Comparison of ENCODE assay signal across 20 mouse cellular contexts in the genomic region with DNA sequence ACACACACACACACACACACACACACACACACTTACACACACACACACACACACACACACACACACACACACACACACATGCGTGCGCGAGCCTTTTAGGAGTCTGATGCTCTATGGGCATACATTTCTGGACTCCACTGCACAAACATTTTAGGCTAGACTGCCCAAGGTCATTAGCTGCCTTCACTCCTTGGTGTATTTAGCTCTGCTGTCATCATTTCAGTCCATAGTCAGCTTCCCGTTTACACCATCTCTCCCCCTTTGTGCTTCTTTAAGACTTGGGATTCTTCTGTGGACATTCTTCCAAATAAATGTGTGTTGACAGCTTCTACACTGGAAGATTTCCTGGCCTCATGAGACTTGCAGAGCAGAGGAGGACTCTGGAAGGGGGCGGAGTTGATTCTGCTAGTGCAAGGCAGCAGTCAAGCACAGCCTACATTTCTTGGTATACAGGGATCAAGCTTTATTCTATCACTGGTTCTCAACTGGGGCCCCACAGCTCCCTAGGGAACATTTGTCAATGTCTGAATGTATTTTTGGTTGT. TPM values are rescaled to one million over a fixed set of nuclear protein-coding genes. Genes with fewer than 3 reads are reported as not detected.
DNase-seq lines count a peak whose midpoint lies in the region; ATAC-seq and TF ChIP-seq lines count a peak whose summit lies in the region.
"Had no signal": no experiment of that assay in that cellular context is flagged by ENCODE, and none has a peak within 500 bp of the region (broad histone marks: within the 10 kb centered on the region; RNA-seq: fewer than 3 reads in every experiment).

No protein-coding gene starts in this region.

- intact Hi-C loops in heart, postnatal 25 days (cut with DNase I): no loop called here

- no peak overlapping the region for H3K4me2 ChIP-seq in liver, embryonic 11.5 days
- H3K4me2 ChIP-seq: heart, embryonic 15.5 days; limb, embryonic 12.5 days; liver, embryonic 15.5 days had no signal

- no peak overlapping the region for H3K4me3 ChIP-seq in liver, adult 2 months (ENCODE audit: insufficient read depth, low read depth, low read length)
- H3K4me3 ChIP-seq in liver, embryonic 11.5 days (ENCODE audit: low read depth, low read length): no peak overlapping the region
- H3K4me3 ChIP-seq in midbrain, embryonic 10.5 days: no peak overlapping the region
- H3K4me3 ChIP-seq: erythroblast, embryonic 14.5 days; heart, embryonic 15.5 days; limb, embryonic 12.5 days; liver, embryonic 15.5 days; megakaryocyte, embryonic 14.5 days had no signal

- no peak overlapping the region for H3K9ac ChIP-seq in liver, adult 2 months (ENCODE audit: low read depth, low read length)
- no peak overlapping the region for H3K9ac ChIP-seq in liver, embryonic 11.5 days (ENCODE audit: low read depth, low read length)
- H3K9ac ChIP-seq: heart, embryonic 15.5 days; limb, embryonic 12.5 days; liver, embryonic 15.5 days had no signal

- ATAC-seq in liver, embryonic 11.5 days (replicated peaks; ENCODE audit: low FRiP score): no peak
- ATAC-seq: forebrain, embryonic 14.5 days; hindbrain, postnatal 0 days had no signal

- DNase-seq in embryo, embryonic 10.5 days (ENCODE audit: low spot score): peak; percentile 32
- no peak for DNase-seq in embryo, embryonic 10 days (ENCODE audit: low spot score)
- DNase-seq in heart, postnatal 4 days: peak; percentile 5
- no peak for DNase-seq in heart, postnatal 25 days (ENCODE audit: low spot score)
- DNase-seq in liver, adult 2 months (ENCODE audit: extremely low read depth, low read depth, low spot score): peak; percentile 2
- DNase-seq in liver, embryonic 11.5 days (ENCODE audit: low spot score): no peak
- DNase-seq in retina, postnatal 1 day: peak; percentile 12
- no peak for DNase-seq in midbrain, embryonic 10.5 days (ENCODE audit: low spot score)
- DNase-seq: cerebellum, adult 9-10 months; gastrocnemius, postnatal 36 days; kidney, adult 9 months had no signal

- H3K36me3 ChIP-seq in liver, adult 2 months (ENCODE audit: control insufficient read depth, insufficient read depth, low read length): no peaks in the 10 kb centered on the region
- no peaks in the 10 kb centered on the region for H3K36me3 ChIP-seq in liver, embryonic 11.5 days (ENCODE audit: control insufficient read depth, insufficient read depth, low read length)
- no peaks in the 10 kb centered on the region for H3K36me3 ChIP-seq in midbrain, embryonic 10.5 days
- H3K36me3 ChIP-seq: heart, embryonic 15.5 days; limb, embryonic 12.5 days; liver, embryonic 15.5 days had no signal

- H3K79me2 ChIP-seq in liver, adult 2 months (ENCODE audit: control insufficient read depth, insufficient read depth, low read length): no peaks in the 10 kb centered on the region

- H3K27ac ChIP-seq in liver, adult 2 months (replicated peaks; ENCODE audit: insufficient read depth, low read depth, low read length): no peak overlapping the region
- no peak overlapping the region for H3K27ac ChIP-seq in liver, embryonic 11.5 days (ENCODE audit: low read depth, low read length)
- no peak overlapping the region for H3K27ac ChIP-seq in midbrain, embryonic 10.5 days (replicated peaks)
- H3K27ac ChIP-seq: heart, embryonic 15.5 days; hindbrain, postnatal 0 days; limb, embryonic 12.5 days; liver, embryonic 15.5 days had no signal

- no peak for TF ChIP-seq POLR2A in liver, adult 2 months (IDR thresholded peaks at IDR 0.05; ENCODE audit: extremely low read depth, insufficient read depth, low read length)

- no peaks in the 10 kb centered on the region for H3K4me1 ChIP-seq in liver, adult 2 months (ENCODE audit: control insufficient read depth, insufficient read depth, low read length)
- H3K4me1 ChIP-seq in liver, embryonic 11.5 days (replicated peaks; ENCODE audit: control insufficient read depth, insufficient read depth, low read length): no peaks in the 10 kb centered on the region
- H3K4me1 ChIP-seq in midbrain, embryonic 10.5 days: peaks cover 13% of the 10 kb centered on the region
- H3K4me1 ChIP-seq: limb, embryonic 12.5 days; liver, embryonic 15.5 days; megakaryocyte, embryonic 14.5 days had no signal

- no peaks in the 10 kb centered on the region for H3K27me3 ChIP-seq in liver, adult 2 months (ENCODE audit: control insufficient read depth, insufficient read depth, low read length)
- no peaks in the 10 kb centered on the region for H3K27me3 ChIP-seq in liver, embryonic 11.5 days (replicated peaks; ENCODE audit: control insufficient read depth, insufficient read depth, low read length)
- no peaks in the 10 kb centered on the region for H3K27me3 ChIP-seq in midbrain, embryonic 10.5 days (ENCODE audit: low read depth, poor library complexity, severe bottlenecking)
- H3K27me3 ChIP-seq: heart, embryonic 15.5 days; limb, embryonic 12.5 days; liver, embryonic 15.5 days; megakaryocyte, embryonic 14.5 days had no signal

- 90% methylated on average over 5 of the region's 5 CpGs for WGBS in liver, adult 2 months
- WGBS in liver, embryonic 11.5 days: 74% methylated on average over 5 of the region's 5 CpGs
- 87% methylated on average over 5 of the region's 5 CpGs for WGBS in midbrain, embryonic 10.5 days

- no peaks in the 10 kb centered on the region for H3K9me3 ChIP-seq in liver, embryonic 11.5 days (ENCODE audit: control insufficient read depth, low read length)
- no peaks in the 10 kb centered on the region for H3K9me3 ChIP-seq in midbrain, embryonic 10.5 days (replicated peaks)
- H3K9me3 ChIP-seq: heart, embryonic 15.5 days; limb, embryonic 12.5 days; liver, embryonic 15.5 days; megakaryocyte, embryonic 14.5 days had no signal

- no peak for TF ChIP-seq CTCF in liver, adult 2 months (IDR thresholded peaks at IDR 0.05; ENCODE audit: low read depth, low read length)

RNA-seq across cellular contexts. Expression of a gene that starts 58.1 kb away (rescaled TPM):
- 1 to 10 TPM; 3.2 TPM for total RNA-seq in heart, postnatal 4 days (2021)
- total RNA-seq in heart, postnatal 25 days (2021): 1 to 10 TPM in 1 of 2 experiments, under 1 TPM in 1; 0.98 to 1.0 TPM
- total RNA-seq in liver, adult 2 months (2014; rRNA removed): 9.7 and 14.6 TPM in 2 replicates
- 1.2 and 1.7 TPM in 2 replicates for polyA plus RNA-seq in liver, adult 2 months (2012; rRNA removed)
- 3.8 and 4.6 TPM in 2 replicates for polyA plus RNA-seq in liver, embryonic 11.5 days (2014; fragmentation: Nextera tagmentation; extraction: Ambion mirVana)
- polyA plus RNA-seq in midbrain, embryonic 10.5 days (2016; fragmentation: Nextera tagmentation; extraction: Ambion mirVana): 3.1 and 4.8 TPM in 2 replicates
- total RNA-seq: MEL had no signal
- polyA plus RNA-seq: erythroblast, embryonic 14.5 days; spleen, adult 2 months had no signal

Comparison
In these comparisons a context has a peak if more than half of its experiments do, and no peak if none do; other contexts are left out.
1. DNase-seq: peak in embryo, embryonic 10.5 days (single experiment), heart, postnatal 4 days (single experiment), liver, adult 2 months (single experiment) and retina, postnatal 1 day (single experiment); none in embryo, embryonic 10 days (single experiment), heart, postnatal 25 days (single experiment), liver, embryonic 11.5 days (single experiment) and midbrain, embryonic 10.5 days (single experiment).